Mouse (Mus musculus): ENCODE results near the gene Qpct.

Gene Qpct

DNA sequence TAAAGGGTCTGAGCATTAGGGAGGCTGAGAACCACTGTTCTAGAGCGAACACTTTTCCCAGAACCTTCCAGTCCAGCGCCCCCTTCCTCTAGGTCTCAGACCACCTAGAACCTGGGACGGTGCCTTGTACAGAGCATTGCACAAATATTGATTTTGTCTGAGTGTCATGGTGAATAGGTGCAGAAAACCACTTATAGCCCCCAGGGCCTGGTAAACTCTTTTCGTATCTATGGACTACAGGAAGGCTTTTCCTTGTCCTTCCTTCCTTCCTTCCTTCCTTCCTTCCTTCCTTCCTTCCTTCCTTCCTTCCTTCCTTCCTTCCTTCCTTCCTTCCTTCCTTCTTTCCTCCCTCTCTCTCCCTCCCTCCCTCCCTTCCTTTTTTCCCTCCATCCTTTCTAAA, at the start of gene Qpct:
TSS of gene Qpct (plus strand) at position 301 of the 400 bp plus-strand sequence.
- DNase-seq = no peak

GRCm38 (mm10) chr17:79013625-79014024, 38.1 kb upstream of the Qpct start:
- DNase-seq = no peak

GRCm38 (mm10) chr17:79014911-79015685, 36.6 kb upstream of the Qpct start:
- DNase-seq = no peak

GRCm38 (mm10) chr17:79015831-79016230, 35.9 kb upstream of the Qpct start:
- no peak for DNase-seq

- DNase-seq = no peak
These were observed 33.3 kb upstream of the Qpct start for GRCm38 (mm10) chr17:79018422-79018821.

- no peak for DNase-seq
These were observed 31.9 kb upstream of the Qpct start for GRCm38 (mm10) chr17:79019726-79020207.

- DNase-seq = peak; percentile 65
These were observed 31.3 kb upstream of the Qpct start, which contains the start of gene Prkd3 for GRCm38 (mm10) chr17:79020208-79020983. Gene Prkd3 (minus strand): TSS chr17:79020816.

- no peak for DNase-seq
These were observed 30.7 kb upstream of the Qpct start for GRCm38 (mm10) chr17:79020984-79021335.

DNA sequence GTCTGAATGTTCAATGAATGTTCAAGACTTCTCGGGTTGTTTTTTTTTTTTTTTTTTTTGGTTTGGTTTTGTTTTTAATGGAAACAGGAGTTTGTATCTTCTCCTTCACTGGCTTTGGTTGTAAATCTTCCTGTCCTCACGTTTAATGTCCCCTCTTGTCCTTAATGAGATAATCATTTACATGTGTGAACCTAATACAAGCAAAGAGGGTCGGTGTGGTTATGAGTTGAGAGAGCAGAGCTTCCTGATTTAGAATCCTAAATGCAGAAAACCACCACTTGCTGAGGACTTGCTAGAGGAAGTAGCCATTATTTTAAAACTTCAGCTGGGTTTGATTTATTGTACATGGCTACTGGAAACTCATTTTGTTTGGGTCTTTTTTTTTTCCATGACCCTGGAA, 29.0 kb upstream of the Qpct start:
- no peak for DNase-seq

- DNase-seq = no peak
These were observed 27.2 kb upstream of the Qpct start for GRCm38 (mm10) chr17:79024544-79024943.

GRCm38 (mm10) chr17:79029226-79029625, 22.5 kb upstream of the Qpct start:
- DNase-seq = no peak

- no peak for DNase-seq
These were observed 20.1 kb upstream of the Qpct start for GRCm38 (mm10) chr17:79031569-79031968.

DNA sequence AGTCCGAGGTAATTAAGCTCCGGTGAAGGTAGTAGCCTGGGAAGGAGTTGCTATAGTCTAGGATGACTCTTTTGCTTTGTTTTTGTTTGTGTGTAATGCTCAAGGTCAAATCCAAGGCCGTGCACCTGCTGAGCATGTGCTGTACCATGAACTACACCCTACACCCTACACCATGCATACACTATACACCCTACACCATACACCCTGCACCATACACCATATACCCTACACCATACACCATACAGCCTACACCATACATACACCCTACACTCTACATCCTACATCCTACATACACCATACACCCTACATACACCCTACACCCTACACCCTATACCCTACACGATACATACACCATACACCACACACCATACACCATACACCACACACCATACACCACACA, 18.9 kb upstream of the Qpct start:
- DNase-seq = no peak

- no peak for DNase-seq
These were observed 12.0 kb upstream of the Qpct start for GRCm38 (mm10) chr17:79039660-79040059.

DNA sequence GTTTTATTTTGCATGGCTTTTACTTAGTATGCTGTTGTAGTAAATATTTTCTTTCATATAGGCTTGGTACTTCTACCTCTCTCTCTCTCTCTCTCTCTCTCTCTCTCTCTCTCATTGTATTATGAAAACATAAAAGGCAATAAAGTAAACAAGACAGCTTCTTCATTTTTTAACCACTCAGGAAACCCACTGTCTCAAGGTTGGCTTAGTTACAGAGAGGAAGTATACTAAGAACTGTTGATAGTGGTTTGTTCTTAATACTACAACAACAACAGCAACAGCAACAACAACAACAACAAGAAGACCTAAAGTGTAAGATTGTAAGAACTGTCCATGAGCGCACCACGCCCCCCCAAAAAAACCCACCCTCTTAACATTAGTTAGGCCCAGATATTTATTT, 8.0 kb upstream of the Qpct start:
- DNase-seq = no peak

- peak; percentile 70 for DNase-seq
These were observed 544 bp downstream of the Qpct start for GRCm38 (mm10) chr17:79052088-79052812.

GRCm38 (mm10) chr17:79058271-79058670, 6.6 kb downstream of the Qpct start:
- DNase-seq = no peak

DNA sequence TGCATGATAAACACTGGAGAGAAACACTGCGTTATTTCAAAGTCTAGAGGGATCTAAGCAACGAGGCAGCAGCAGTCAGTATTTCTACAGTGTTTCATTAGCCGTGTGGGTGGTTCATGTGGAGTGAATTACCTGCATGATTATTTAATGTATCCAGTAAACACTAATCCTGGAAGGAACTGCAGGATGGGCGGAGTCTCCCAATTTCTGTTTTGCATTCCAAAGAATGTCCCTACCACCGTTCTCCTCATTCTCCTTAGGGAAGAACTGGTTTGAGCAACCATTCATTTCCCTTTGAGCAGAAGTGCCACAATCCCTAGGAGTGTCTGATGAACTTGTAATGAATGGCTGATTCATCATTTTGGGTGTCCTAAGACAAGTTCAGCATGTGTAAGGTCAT, 8.5 kb downstream of the Qpct start:
- no peak for DNase-seq

GRCm38 (mm10) chr17:79064250-79064649, 12.5 kb downstream of the Qpct start:
- DNase-seq = no peak

- DNase-seq = no peak
These were observed 16.9 kb downstream of the Qpct start for GRCm38 (mm10) chr17:79068581-79068980.

- DNase-seq = no peak
These were observed 17.3 kb downstream of the Qpct start for GRCm38 (mm10) chr17:79069019-79069418.

DNA sequence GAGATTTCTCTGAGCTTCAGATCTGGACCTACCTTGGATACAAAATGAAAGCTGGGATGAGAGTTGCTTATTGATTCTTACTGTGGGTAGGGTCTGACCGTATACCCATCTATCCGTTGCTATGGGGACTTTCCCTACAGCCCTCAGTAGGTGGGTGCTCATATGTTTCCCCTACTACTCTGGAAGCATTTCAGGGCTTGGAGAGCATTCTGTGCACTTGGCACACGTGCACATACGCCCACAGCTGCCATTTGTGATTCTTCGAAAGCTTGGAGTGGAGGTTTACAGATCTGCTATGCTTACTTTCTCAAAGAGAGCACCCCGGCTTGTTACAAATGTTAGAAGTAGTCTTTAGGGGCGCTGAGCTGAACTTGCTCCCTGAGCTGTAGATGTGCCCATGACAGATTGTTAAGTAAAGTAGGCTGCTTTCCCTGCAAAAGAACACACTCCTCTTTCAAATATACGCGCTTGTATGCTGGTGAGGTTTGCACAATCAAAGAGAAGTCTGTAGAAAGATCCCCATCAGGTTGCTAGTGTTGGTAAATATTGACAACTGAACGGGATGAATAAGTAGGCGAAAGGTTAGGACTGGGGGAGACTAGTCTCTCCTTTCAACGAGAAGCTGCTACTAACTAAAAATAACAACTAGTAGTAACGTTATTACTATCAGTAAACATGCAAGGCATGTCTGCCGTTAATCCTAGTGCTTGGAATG, 18.2 kb downstream of the Qpct start:
- no peak for DNase-seq

- no peak for DNase-seq
These were observed 20.2 kb downstream of the Qpct start for GRCm38 (mm10) chr17:79071951-79072350.
